Mouse (Mus musculus) lung, embryonic 14.5 days (tissue): ENCODE measurements around the gene Taar1. TPM values are rescaled to one million over a fixed set of nuclear protein-coding genes. Genes with fewer than 3 reads are reported as not detected.

Experiments used
- ATAC-seq: fragments of 200-750 bp; cut with Nextera tagmentation; 2 replicates; pipeline ENCODE4 v1.8.0; 2017; ENCODE audit warnings: mild to moderate bottlenecking, moderate TSS enrichment, moderate library complexity; ENCODE audit not compliant: insufficient read depth
- DNase-seq: peaks from one replicate; pipeline ENCODE4 v3.0.0-alpha.2; 2015
- H3K27ac ChIP-seq: fragments of 300-500 bp; sonication (generic); 2 replicates; pipeline ENCODE4 v1.5.1; 2014; ENCODE audit warnings: low read depth, mild to moderate bottlenecking, moderate library complexity
- H3K27me3 ChIP-seq: fragments of 300-500 bp; sonication (generic); 2 replicates; pipeline ENCODE4 v1.6.1; 2014; ENCODE audit warnings: low read length, control low read depth; ENCODE audit not compliant: insufficient read depth
- H3K36me3 ChIP-seq: fragments of 300-500 bp; sonication (generic); 2 replicates; pipeline ENCODE4 v1.6.1; 2014; ENCODE audit warnings: control low read depth; ENCODE audit not compliant: insufficient read depth
- H3K4me1 ChIP-seq: fragments of 300-500 bp; sonication (generic); 2 replicates; pipeline ENCODE4 v1.6.1; 2014; ENCODE audit warnings: antibody characterized with exemption, control low read depth; ENCODE audit not compliant: insufficient read depth
- H3K4me2 ChIP-seq: fragments of 300-500 bp; sonication (generic); 2 replicates; pipeline ENCODE4 v1.6.1; 2014; ENCODE audit warnings: mild to moderate bottlenecking
- H3K4me3 ChIP-seq: fragments of 300-500 bp; sonication (generic); 2 replicates; pipeline ENCODE4 v1.5.1; 2014; ENCODE audit warnings: low read depth, low read length
- H3K9ac ChIP-seq: fragments of 300-500 bp; sonication (generic); 2 replicates; pipeline ENCODE4 v1.6.1; 2014
- H3K9me3 ChIP-seq: fragments of 300-500 bp; sonication (generic); 2 replicates; pipeline ENCODE4 v1.6.1; 2016; ENCODE audit warnings: low read depth, low read length, control low read depth
- CTCF ChIP-seq: IDR thresholded peaks from 2 replicates; pipeline ENCODE4 v1.5.1; 2016; ENCODE audit warnings: antibody characterized with exemption, low read depth
- WGBS: fragments of 180-500 bp; shearing (Covaris S2); extraction: QIAGEN DNeasy Blood & Tissue Kit; methylation state at CpG from one replicate; pipeline ENCODE4 v1.1.7; 2014; 5-methylcytosine and 5-hydroxymethylcytosine counted together
- polyA plus RNA-seq: library from polyadenylated mRNA; unstranded; fragments of >200 nt; fragmentation: Nextera tagmentation; extraction: Ambion mirVana; gene quantifications from 2 replicates; pipeline ENCODE4 v1.2.1, GENCODE M21; 2014

Taar1 gene
- polyA plus RNA-seq, 1 experiment from 2014 or later = not detected

DNA sequence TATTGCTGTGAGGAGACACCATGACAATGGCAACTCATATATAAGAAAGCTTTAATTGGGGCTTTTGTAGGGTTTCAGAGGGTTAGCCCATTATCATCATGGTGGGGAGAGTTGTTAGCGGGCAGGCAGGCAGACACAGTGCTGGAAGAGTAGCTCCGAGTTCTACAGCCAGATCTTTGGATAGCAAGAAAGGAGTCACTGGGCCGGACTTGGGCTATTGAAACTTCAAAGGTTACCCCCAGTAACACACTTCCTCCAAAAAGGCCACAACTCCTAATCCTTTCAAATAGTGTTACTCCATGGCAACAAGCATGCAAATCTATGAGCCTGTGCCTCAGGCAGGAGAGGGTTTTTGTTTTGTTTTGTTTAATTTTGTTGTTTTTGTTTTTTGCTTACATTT lies 19.0 kb upstream of the Taar1 start:
- no peak overlapping the region for H3K27ac ChIP-seq
- WGBS = 86% methylated on average over 3 of the region's 3 CpGs

DNA sequence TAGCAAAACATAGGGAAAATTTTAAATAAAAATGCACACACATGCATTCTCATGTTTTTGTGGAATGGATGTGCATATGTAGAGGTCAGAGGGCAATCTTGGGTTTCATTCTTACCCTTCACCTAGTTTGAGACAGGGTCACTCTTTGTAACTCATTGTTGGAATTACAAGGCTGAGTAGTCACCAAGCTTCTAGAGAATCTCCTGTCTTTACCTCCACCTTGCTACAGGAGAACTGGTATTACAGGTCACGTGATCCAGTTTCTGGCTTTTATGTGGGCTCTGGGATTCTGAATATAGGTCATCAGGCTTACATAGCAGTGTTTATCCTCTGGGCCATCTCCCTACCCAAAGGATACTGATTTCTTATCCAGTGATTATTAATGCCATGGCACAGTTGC lies 14.5 kb upstream of the Taar1 start:
- no peaks in the 10 kb centered on the region for H3K36me3 ChIP-seq
- no peak overlapping the region for H3K4me3 ChIP-seq
- 92% methylated on average over 1 of the region's 1 CpGs for WGBS
- H3K27me3 ChIP-seq = no peaks in the 10 kb centered on the region
- H3K9me3 ChIP-seq = no peaks in the 10 kb centered on the region
- DNase-seq (no peak), ATAC-seq (no peak)
- no peak overlapping the region for H3K9ac ChIP-seq
- no peak overlapping the region for H3K4me2 ChIP-seq
- no peak overlapping the region for H3K27ac ChIP-seq
- TF ChIP-seq CTCF = no peak
- H3K4me1 ChIP-seq = no peaks in the 10 kb centered on the region

More for the DNA sequence above, 19.0 kb upstream of the Taar1 start:
- TF ChIP-seq CTCF = no peak
- DNase-seq (no peak), ATAC-seq (no peak)
- Histone ChIP-seq H3K9me3 (no peaks in the 10 kb centered on the region), H3K36me3 (no peaks in the 10 kb centered on the region), H3K4me1 (no peaks in the 10 kb centered on the region), H3K9ac (no peak overlapping the region), H3K27me3 (no peaks in the 10 kb centered on the region), H3K4me2 (no peak overlapping the region), H3K4me3 (no peak overlapping the region)

DNA sequence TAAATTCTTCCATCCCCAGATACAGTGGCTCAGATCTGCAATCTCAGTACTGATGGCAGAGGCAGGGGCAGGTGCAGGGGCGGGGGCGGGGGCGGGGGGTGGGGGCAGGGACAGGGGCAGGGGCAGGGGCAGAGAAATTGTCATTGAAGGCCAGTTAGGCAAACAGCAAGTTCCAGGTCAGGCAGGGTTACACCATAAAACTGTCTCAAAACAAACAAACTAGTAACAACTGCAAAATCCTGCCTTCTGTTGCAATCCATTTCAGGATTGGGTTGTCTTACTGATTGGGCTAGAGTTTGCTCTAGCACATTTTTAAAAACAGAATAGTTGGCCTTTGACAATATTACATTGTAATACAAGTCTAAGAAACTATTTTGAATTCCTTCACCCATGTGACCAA lies 2.3 kb downstream of the Taar1 start:
- no peak for TF ChIP-seq CTCF
- DNase-seq (no peak), ATAC-seq (no peak)
- no peaks in the 10 kb centered on the region for H3K9me3 ChIP-seq
- H3K9ac ChIP-seq = no peak overlapping the region
- H3K4me1 ChIP-seq = no peaks in the 10 kb centered on the region
- WGBS = 69% methylated on average over 3 of the region's 3 CpGs
- H3K27ac ChIP-seq = no peak overlapping the region
- no peaks in the 10 kb centered on the region for H3K27me3 ChIP-seq
- H3K4me3 ChIP-seq = no peak overlapping the region
- no peaks in the 10 kb centered on the region for H3K36me3 ChIP-seq
- no peak overlapping the region for H3K4me2 ChIP-seq

DNA sequence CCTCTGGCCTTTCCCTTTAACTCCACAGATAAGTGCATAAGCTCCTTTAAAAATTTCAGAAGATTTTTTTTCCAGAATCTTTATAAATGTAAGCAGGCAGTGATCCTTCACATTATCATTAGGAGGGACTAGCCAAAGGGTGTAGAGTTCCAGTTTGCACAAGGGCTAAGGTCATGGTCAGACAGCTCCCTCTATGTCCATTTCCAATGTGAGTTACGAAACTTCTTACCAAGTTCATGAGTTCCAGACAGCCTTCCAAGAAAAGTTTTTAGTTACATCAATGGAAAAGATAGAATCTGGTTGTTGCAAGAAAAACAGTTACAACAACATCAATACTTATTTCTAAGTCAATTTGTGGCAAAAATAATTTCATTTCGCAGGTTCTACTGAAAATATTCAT lies 3.8 kb downstream of the Taar1 start:
- Histone ChIP-seq H3K4me2 (no peak overlapping the region), H3K27ac (no peak overlapping the region), H3K9ac (no peak overlapping the region), H3K36me3 (no peaks in the 10 kb centered on the region), H3K4me3 (no peak overlapping the region), H3K4me1 (no peaks in the 10 kb centered on the region), H3K9me3 (no peaks in the 10 kb centered on the region), H3K27me3 (no peaks in the 10 kb centered on the region)
- ATAC-seq (no peak), DNase-seq (no peak)
- 78% methylated on average over 2 of the region's 2 CpGs for WGBS
- no peak for TF ChIP-seq CTCF

DNA sequence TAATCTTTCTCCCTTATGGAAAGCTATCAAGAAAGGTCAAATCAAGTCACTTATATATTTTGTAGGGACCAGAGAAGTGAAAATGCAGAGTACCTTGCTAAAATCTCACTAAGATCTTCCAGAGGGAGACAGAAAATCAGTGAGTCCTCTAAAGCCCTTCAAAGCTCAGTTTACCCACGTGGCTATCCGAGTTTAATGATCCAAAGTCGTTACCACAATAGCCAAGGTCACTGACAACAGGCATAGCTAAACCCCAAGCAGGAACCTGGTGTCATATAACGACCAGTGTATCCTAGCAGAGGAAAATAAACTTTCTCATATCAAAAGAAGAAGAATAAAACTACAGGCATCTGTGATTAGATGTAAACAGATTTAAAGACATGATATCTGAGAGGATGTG lies 17.5 kb downstream of the Taar1 start:
- Histone ChIP-seq H3K9me3 (no peaks in the 10 kb centered on the region), H3K9ac (no peak overlapping the region), H3K27me3 (no peaks in the 10 kb centered on the region), H3K4me3 (no peak overlapping the region), H3K36me3 (no peaks in the 10 kb centered on the region), H3K27ac (no peak overlapping the region), H3K4me2 (no peak overlapping the region), H3K4me1 (no peaks in the 10 kb centered on the region)
- ATAC-seq (no peak), DNase-seq (no peak)
- TF ChIP-seq CTCF = no peak
- 39% methylated on average over 4 of the region's 4 CpGs for WGBS

DNA sequence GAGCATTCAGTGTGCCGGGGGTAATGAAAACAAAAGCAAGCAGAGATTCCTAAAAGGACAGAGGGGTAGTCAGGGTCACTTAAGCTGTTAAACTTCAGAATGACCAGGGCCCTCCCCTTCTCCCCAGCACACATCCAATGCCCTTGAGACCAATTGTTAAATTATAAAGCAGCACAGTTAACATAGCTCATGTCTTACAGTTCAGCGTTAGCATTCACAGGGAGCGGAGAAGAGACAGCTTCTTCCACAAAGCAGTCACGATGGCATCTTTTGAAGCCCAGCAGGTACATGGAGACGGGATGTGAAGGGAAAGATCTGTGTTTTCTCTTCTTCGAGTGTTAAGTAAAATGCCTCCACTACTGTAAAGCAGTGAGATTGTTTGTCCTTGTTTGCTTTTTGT lies 18.2 kb downstream of the Taar1 start, which contains the start of gene Taar2:
TSS of gene Taar2 (plus strand) at position 261 of the 400 bp plus-strand sequence.
- TF ChIP-seq CTCF = no peak
- no peak for DNase-seq
- H3K4me2 ChIP-seq = no peak within 1 kb of the TSS

DNA sequence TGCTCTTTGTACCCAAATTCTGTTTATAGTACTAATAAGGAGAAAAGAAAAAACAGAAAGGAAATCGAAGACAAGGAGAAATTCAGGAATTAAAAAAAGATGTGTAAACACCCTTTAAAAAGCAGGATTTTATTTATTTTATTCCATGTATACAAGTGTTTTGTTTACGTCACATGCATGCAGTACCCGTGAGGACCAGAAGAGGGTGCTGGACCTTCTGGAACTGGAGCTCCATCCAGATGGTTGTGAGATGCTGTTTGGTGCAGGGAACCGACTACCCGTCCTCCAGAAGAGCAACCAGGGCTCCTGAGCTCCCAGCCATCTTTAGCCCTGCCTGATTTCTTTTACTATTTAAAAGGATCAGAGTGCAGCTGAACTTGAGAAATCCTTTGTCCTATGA lies 22.3 kb downstream of the Taar1 start:
- Histone ChIP-seq H3K4me3 (no peak overlapping the region), H3K9ac (no peak overlapping the region), H3K4me1 (no peaks in the 10 kb centered on the region), H3K27ac (no peak overlapping the region), H3K9me3 (no peaks in the 10 kb centered on the region), H3K36me3 (no peaks in the 10 kb centered on the region), H3K4me2 (no peak overlapping the region), H3K27me3 (no peaks in the 10 kb centered on the region)
- ATAC-seq (no peak), DNase-seq (peak; percentile 27)
- WGBS = 75% methylated on average over 5 of the region's 5 CpGs
- peak; percentile 54 for TF ChIP-seq CTCF

More for the DNA sequence above, 18.2 kb downstream of the Taar1 start, which contains the start of gene Taar2:
- Histone ChIP-seq H3K27ac (no peak within 1 kb of the TSS), H3K36me3 (no peaks in the 10 kb centered on the region), H3K9me3 (no peaks in the 10 kb centered on the region), H3K4me1 (no peaks in the 10 kb centered on the region), H3K27me3 (no peaks in the 10 kb centered on the region), H3K4me3 (no peak within 1 kb of the TSS), H3K9ac (no peak within 1 kb of the TSS)
- WGBS = 54% methylated on average over 6 of the region's 6 CpGs
- ATAC-seq = no peak

DNA sequence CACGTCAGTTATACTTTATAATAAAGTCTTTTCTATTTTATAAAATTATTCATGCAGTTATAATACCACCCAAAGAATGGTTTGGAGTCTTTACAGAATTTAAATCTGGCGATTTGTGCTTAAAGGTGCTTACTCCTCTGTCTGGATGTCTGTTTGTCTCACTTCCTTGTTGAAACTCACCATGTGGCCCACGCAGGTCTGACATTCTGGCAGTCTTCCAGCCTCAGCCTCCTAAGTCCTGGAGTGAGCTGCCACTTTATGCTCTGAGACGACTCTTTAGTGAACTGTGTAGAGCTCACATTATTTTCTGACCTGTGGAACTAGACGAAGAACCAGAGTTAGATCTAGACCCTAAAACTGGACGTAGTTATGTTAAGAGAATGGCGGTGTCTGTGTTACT lies 27.9 kb downstream of the Taar1 start:
- Histone ChIP-seq H3K9me3 (no peaks in the 10 kb centered on the region), H3K27me3 (no peaks in the 10 kb centered on the region), H3K27ac (no peak overlapping the region), H3K4me3 (no peak overlapping the region), H3K9ac (no peak overlapping the region), H3K36me3 (no peaks in the 10 kb centered on the region), H3K4me1 (no peaks in the 10 kb centered on the region), H3K4me2 (no peak overlapping the region)
- TF ChIP-seq CTCF = no peak
- WGBS = 48% methylated on average over 7 of the region's 7 CpGs
- no peak for ATAC-seq
- peak; percentile 27 for DNase-seq
